Mouse (Mus musculus) G1E (cell line): ENCODE measurements around the gene Esp6.

Experiments used
- CTCF ChIP-seq: IDR thresholded peaks from 2 replicates; pipeline ENCODE4 v1.5.1; 2012; ENCODE audit warnings: low read depth, low read length, inconsistent platforms, mixed read lengths
- GATA1 ChIP-seq: IDR thresholded peaks from 2 replicates; pipeline ENCODE4 v1.6.1; 2012; ENCODE audit warnings: borderline replicate concordance, low read length, inconsistent platforms, mixed read lengths

GRCm38 (mm10) chr17:40561207-40561606, at the start of gene Esp6:
- no peak for TF ChIP-seq GATA1
- TF ChIP-seq CTCF: no peak
